Mouse (Mus musculus) liver, adult 2 months (tissue): ENCODE measurements around the gene Pclo. TPM values are rescaled to one million over a fixed set of nuclear protein-coding genes. Genes with fewer than 3 reads are reported as not detected.
A peak's percentile ranks its signal among the peaks of the same experiment; 100 is the strongest.

Experiments
- DNase-seq: peaks from one replicate; pipeline ENCODE4 v3.0.0-alpha.2; 2011; ENCODE audit warnings: low read depth, low spot score; ENCODE audit errors: extremely low read depth
- H3K27ac ChIP-seq: fragments of 200-500 bp; replicated peaks from 2 replicates; pipeline ENCODE4 v1.5.1; 2012; ENCODE audit warnings: low read depth, mild to moderate bottlenecking, control low read depth, inconsistent platforms, low read length; ENCODE audit not compliant: insufficient read depth
- H3K27me3 ChIP-seq: fragments of 200-500 bp; 2 replicates; pipeline ENCODE4 v1.6.1; 2012; ENCODE audit warnings: mild to moderate bottlenecking, moderate library complexity, low read length, inconsistent platforms; ENCODE audit not compliant: control insufficient read depth, insufficient read depth
- H3K36me3 ChIP-seq: fragments of 200-500 bp; 2 replicates; pipeline ENCODE4 v1.6.1; 2012; ENCODE audit warnings: low read length, inconsistent platforms; ENCODE audit not compliant: control insufficient read depth, insufficient read depth
- H3K4me1 ChIP-seq: fragments of 200-500 bp; 2 replicates; pipeline ENCODE4 v1.6.1; 2011; ENCODE audit warnings: low read length; ENCODE audit not compliant: control insufficient read depth, insufficient read depth
- H3K4me3 ChIP-seq: fragments of 200-500 bp; 2 replicates; pipeline ENCODE4 v1.5.1; 2011; ENCODE audit warnings: low read depth, mild to moderate bottlenecking, control low read depth, low read length, moderate library complexity; ENCODE audit not compliant: insufficient read depth
- H3K79me2 ChIP-seq: fragments of 200-500 bp; 2 replicates; pipeline ENCODE4 v1.6.1; 2012; ENCODE audit warnings: inconsistent platforms, mild to moderate bottlenecking, low read length, moderate library complexity; ENCODE audit not compliant: control insufficient read depth, insufficient read depth
- H3K9ac ChIP-seq: fragments of 200-500 bp; 2 replicates; pipeline ENCODE4 v1.6.1; 2012; ENCODE audit warnings: low read depth, mild to moderate bottlenecking, control low read depth, inconsistent platforms, low read length
- CTCF ChIP-seq: fragments of 200-500 bp; IDR thresholded peaks from 2 replicates; pipeline ENCODE4 v1.5.1; 2011; ENCODE audit warnings: low read depth, low read length, control low read depth
- POLR2A ChIP-seq: fragments of 200-500 bp; IDR thresholded peaks from 2 replicates; pipeline ENCODE4 v1.6.1; 2011; ENCODE audit warnings: low read length, control low read depth; ENCODE audit not compliant: insufficient read depth; ENCODE audit errors: extremely low read depth
- WGBS: fragments of 180-500 bp; shearing (Covaris S2); methylation state at CpG from one replicate; pipeline ENCODE4 v1.1.7; 2018; 5-methylcytosine and 5-hydroxymethylcytosine counted together
- polyA plus RNA-seq: library from polyadenylated mRNA; depleted of rRNA; stranded (reverse); fragments of >200 nt; gene quantifications from 2 replicates; pipeline ENCODE4 v1.2.3, GENCODE M21; 2012
- total RNA-seq: library from RNA; depleted of rRNA; stranded (reverse); fragments of >200 nt; gene quantifications from 2 replicates; pipeline ENCODE4 v1.2.3, GENCODE M21; 2014

Pclo gene
- total and polyA plus RNA-seq, 2 experiments: 0.04 to 0.28 TPM

GRCm38 (mm10) chr5:14575626-14576025 is 60.9 kb downstream of the Pclo start:
- WGBS: 73% methylated on average over 3 of the region's 3 CpGs
- TF ChIP-seq POLR2A (no peak), CTCF (no peak)
- Histone ChIP-seq H3K4me3 (no peak overlapping the region), H3K36me3 (no peaks in the 10 kb centered on the region), H3K27me3 (no peaks in the 10 kb centered on the region), H3K4me1 (no peaks in the 10 kb centered on the region), H3K9ac (no peak overlapping the region), H3K27ac (no peak overlapping the region), H3K79me2 (no peaks in the 10 kb centered on the region)
- no peak for DNase-seq

DNA sequence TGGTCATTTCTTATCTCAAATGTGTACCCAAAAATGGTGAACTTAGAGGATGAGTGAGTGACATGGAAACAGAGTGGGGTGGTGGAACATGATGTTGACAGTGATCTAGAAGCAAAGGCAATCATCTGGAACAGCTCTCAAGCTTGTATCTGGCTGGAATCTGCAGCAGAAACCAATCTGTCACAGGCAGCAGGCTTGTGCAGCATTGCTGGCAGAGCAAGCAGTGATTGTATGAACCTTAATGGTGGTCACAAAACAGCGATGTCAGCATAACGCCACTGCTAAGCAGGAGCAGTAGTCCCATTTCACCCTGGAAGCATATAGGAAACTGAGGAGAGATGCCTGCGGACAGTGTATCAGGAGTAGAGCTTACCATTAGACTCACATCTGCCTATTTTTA is 76.8 kb downstream of the Pclo start:
- Histone ChIP-seq H3K9ac (no peak overlapping the region), H3K79me2 (no peaks in the 10 kb centered on the region), H3K4me3 (no peak overlapping the region), H3K27ac (no peak overlapping the region), H3K27me3 (no peaks in the 10 kb centered on the region), H3K36me3 (no peaks in the 10 kb centered on the region), H3K4me1 (no peaks in the 10 kb centered on the region)
- TF ChIP-seq POLR2A (no peak), CTCF (no peak)
- no peak for DNase-seq
- WGBS: 82% methylated on average over 3 of the region's 3 CpGs

DNA sequence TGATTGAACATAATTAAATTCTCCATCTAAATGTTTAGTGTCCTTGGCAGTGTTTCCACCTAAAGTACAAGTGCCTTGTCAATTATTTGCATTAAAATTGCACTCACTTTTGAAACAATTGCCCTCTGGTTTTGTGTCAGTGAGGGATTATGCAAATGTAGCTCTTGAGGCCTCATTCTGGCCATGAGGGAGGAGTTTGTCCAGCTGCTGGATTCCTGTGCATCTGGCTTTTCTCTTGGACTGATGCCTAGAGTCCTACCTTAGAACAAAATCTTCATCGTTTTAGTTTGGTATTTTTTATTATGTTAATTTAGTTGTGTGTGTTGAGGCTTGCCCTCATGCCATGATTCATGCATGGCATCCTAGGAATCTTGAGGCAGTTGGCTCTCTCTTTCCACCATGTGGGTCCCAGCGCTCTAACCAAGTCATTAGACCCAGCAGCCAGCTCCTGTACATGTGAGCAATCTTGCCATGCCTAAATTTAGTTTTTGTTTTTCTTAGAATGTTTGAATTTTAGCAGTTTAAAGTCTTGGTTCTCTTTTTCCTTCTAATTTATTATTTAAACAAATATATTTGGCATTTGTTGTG is 80.8 kb downstream of the Pclo start:
- Histone ChIP-seq H3K79me2 (no peaks in the 10 kb centered on the region), H3K4me3 (no peak overlapping the region), H3K27me3 (no peaks in the 10 kb centered on the region), H3K4me1 (no peaks in the 10 kb centered on the region), H3K36me3 (no peaks in the 10 kb centered on the region), H3K27ac (no peak overlapping the region), H3K9ac (no peak overlapping the region)
- no peak for TF ChIP-seq POLR2A
- DNase-seq: no peak
- WGBS: 54% methylated on average over 2 of the region's 2 CpGs

- Histone ChIP-seq H3K27me3 (no peaks in the 10 kb centered on the region), H3K4me1 (no peaks in the 10 kb centered on the region), H3K4me3 (no peak overlapping the region), H3K79me2 (no peaks in the 10 kb centered on the region), H3K9ac (no peak overlapping the region), H3K36me3 (no peaks in the 10 kb centered on the region), H3K27ac (no peak overlapping the region)
- WGBS: 30% methylated on average over 1 of the region's 1 CpGs
- DNase-seq: no peak
- TF ChIP-seq POLR2A (no peak), CTCF (no peak)
These were observed 93.6 kb downstream of the Pclo start for GRCm38 (mm10) chr5:14608318-14608717.

DNA sequence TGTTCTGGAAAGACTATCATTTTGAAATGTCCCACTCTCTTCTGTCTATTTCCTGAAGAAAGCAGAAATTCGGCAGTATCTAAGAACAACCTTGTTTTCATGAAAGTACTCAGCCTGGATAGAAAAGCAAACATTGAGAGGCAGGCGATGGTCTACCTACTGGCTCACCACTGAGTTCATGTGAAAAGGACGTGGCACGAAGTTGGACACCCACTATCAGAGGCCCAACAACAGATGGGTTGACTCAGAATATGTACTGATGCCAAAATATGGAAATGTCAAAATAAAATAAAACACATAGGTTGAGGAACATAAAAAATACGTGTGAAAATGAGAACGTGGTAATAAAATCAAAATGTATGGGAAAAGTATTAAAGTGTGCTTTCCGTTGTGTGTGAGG is 106.4 kb downstream of the Pclo start:
- no peaks in the 10 kb centered on the region for H3K4me1 ChIP-seq
- no peak overlapping the region for H3K27ac ChIP-seq
- no peaks in the 10 kb centered on the region for H3K36me3 ChIP-seq
- H3K27me3 ChIP-seq: no peaks in the 10 kb centered on the region
- H3K4me3 ChIP-seq: no peak overlapping the region
- DNase-seq: no peak
- no peaks in the 10 kb centered on the region for H3K79me2 ChIP-seq
- WGBS: 80% methylated on average over 7 of the region's 7 CpGs
- no peak for TF ChIP-seq POLR2A
- TF ChIP-seq CTCF: no peak
- H3K9ac ChIP-seq: no peak overlapping the region

- H3K9ac ChIP-seq: no peak overlapping the region
- H3K79me2 ChIP-seq: no peaks in the 10 kb centered on the region
- peak; percentile 5 for DNase-seq
- no peak overlapping the region for H3K27ac ChIP-seq
- H3K4me3 ChIP-seq: no peak overlapping the region
- no peaks in the 10 kb centered on the region for H3K27me3 ChIP-seq
- TF ChIP-seq CTCF: no peak
- no peak for TF ChIP-seq POLR2A
- WGBS: 63% methylated on average over 7 of the region's 7 CpGs
- H3K4me1 ChIP-seq: no peaks in the 10 kb centered on the region
- H3K36me3 ChIP-seq: no peaks in the 10 kb centered on the region
These were observed 108.6 kb downstream of the Pclo start for GRCm38 (mm10) chr5:14623360-14623759.
